Mouse (Mus musculus): ENCODE measurements around the gene Map3k6. TPM values are rescaled to one million over a fixed set of nuclear protein-coding genes. Genes with fewer than 3 reads are reported as not detected.

Map3k6 gene
- polyA plus RNA-seq, 1 experiment from 2014 or later = 1.9 TPM

GRCm38 (mm10) chr4:133298516-133299365, 58.1 kb downstream of the Map3k6 start:
- Histone ChIP-seq H3K27me3 (ENCODE audit: insufficient read depth, poor library complexity, severe bottlenecking) (peaks cover 19% of the 10 kb centered on the region), H3K9me3 (no peaks in the 10 kb centered on the region), H3K4me3 (no peak overlapping the region), H3K4me1 (replicated peaks) (peaks cover 57% of the 10 kb centered on the region), H3K27ac (peak overlapping the region; percentile 65), H3K36me3 (peaks cover 61% of the 10 kb centered on the region)
- 24% methylated on average over 12 of the region's 12 CpGs for WGBS
- DNase-seq (ENCODE audit: low spot score) = peak; percentile 24

- Histone ChIP-seq H3K27ac (peak overlapping the region; percentile 65), H3K9me3 (no peaks in the 10 kb centered on the region), H3K36me3 (peaks cover 69% of the 10 kb centered on the region), H3K27me3 (ENCODE audit: insufficient read depth, poor library complexity, severe bottlenecking) (peaks cover 11% of the 10 kb centered on the region), H3K4me1 (replicated peaks) (peaks cover 47% of the 10 kb centered on the region), H3K4me3 (no peak overlapping the region)
- 70% methylated on average over 5 of the region's 5 CpGs for WGBS
- no peak for DNase-seq (ENCODE audit: low spot score)
These were observed 59.1 kb downstream of the Map3k6 start for GRCm38 (mm10) chr4:133299701-133300100.

GRCm38 (mm10) chr4:133300421-133300820, 59.8 kb downstream of the Map3k6 start:
- H3K4me1 ChIP-seq (replicated peaks) = peaks cover 42% of the 10 kb centered on the region
- no peak for DNase-seq (ENCODE audit: low spot score)
- no peak overlapping the region for H3K4me3 ChIP-seq
- peak overlapping the region; percentile 23; the same call in 1 of the 2 replicates for H3K27ac ChIP-seq
- peaks cover 4% of the 10 kb centered on the region; the same call in 1 of the 2 replicates for H3K27me3 ChIP-seq (ENCODE audit: insufficient read depth, poor library complexity, severe bottlenecking)
- 89% methylated on average over 11 of the region's 11 CpGs for WGBS
- H3K9me3 ChIP-seq = no peaks in the 10 kb centered on the region
- peaks cover 69% of the 10 kb centered on the region for H3K36me3 ChIP-seq

GRCm38 (mm10) chr4:133301802-133302201, 61.2 kb downstream of the Map3k6 start:
- H3K27ac ChIP-seq = peak overlapping the region; percentile 23; the same call in 1 of the 2 replicates
- 24% methylated on average over 4 of the region's 4 CpGs for WGBS
- peaks cover 35% of the 10 kb centered on the region for H3K4me1 ChIP-seq (replicated peaks)
- H3K36me3 ChIP-seq = peaks cover 62% of the 10 kb centered on the region
- peaks cover 2% of the 10 kb centered on the region; the same call in 1 of the 2 replicates for H3K27me3 ChIP-seq (ENCODE audit: insufficient read depth, poor library complexity, severe bottlenecking)
- H3K9me3 ChIP-seq = no peaks in the 10 kb centered on the region
- DNase-seq (ENCODE audit: low spot score) = peak; percentile 79
- no peak overlapping the region for H3K4me3 ChIP-seq

Other genes with a start within 250 kb of the Map3k6 start
- gene Ahdc1, start 229.6 kb upstream of the Map3k6 start, polyA plus RNA-seq (2016; fragmentation: Nextera tagmentation; extraction: Ambion mirVana) = 9.0 and 9.7 TPM in 2 replicates
- gene Wasf2, start 110.3 kb upstream of the Map3k6 start, polyA plus RNA-seq (2016; fragmentation: Nextera tagmentation; extraction: Ambion mirVana) = 42.1 and 67.1 TPM in 2 replicates
- 1.1 and 2.2 TPM in 2 replicates for gene Cd164l2, start 28.7 kb upstream of the Map3k6 start, polyA plus RNA-seq (2016; fragmentation: Nextera tagmentation; extraction: Ambion mirVana)
- 0.32 and 0.35 TPM in 2 replicates for gene Gpr3, start 28.3 kb upstream of the Map3k6 start, polyA plus RNA-seq (2016; fragmentation: Nextera tagmentation; extraction: Ambion mirVana)
- gene Sytl1, start 22.3 kb downstream of the Map3k6 start, polyA plus RNA-seq (2016; fragmentation: Nextera tagmentation; extraction: Ambion mirVana) = 1.2 and 1.6 TPM in 2 replicates
- 82.8 and 87.8 TPM in 2 replicates for gene Tmem222, start 37.0 kb downstream of the Map3k6 start, polyA plus RNA-seq (2016; fragmentation: Nextera tagmentation; extraction: Ambion mirVana)
- 19.5 and 22.0 TPM in 2 replicates for gene Wdtc1, start 112.7 kb downstream of the Map3k6 start, polyA plus RNA-seq (2016; fragmentation: Nextera tagmentation; extraction: Ambion mirVana)
- gene Slc9a1, start 128.9 kb downstream of the Map3k6 start, polyA plus RNA-seq (2016; fragmentation: Nextera tagmentation; extraction: Ambion mirVana) = 8.0 and 8.6 TPM in 2 replicates
- gene Tent5b, start 239.3 kb downstream of the Map3k6 start, polyA plus RNA-seq (2016; fragmentation: Nextera tagmentation; extraction: Ambion mirVana) = 1.2 and 2.1 TPM in 2 replicates

All from hindbrain, embryonic 10.5 days (tissue).